Mouse (Mus musculus): ENCODE results near the gene Gm20388.

- TF ChIP-seq POLR2A (IDR thresholded peaks at IDR 0.05; ENCODE audit: extremely low read depth, insufficient read depth, low read length): no peak
- no peak for TF ChIP-seq CTCF (IDR thresholded peaks at IDR 0.05; ENCODE audit: extremely low read depth, insufficient read depth, low read length)
Measured at GRCm38 (mm10) chr8:120743149-120743897, 832.7 kb downstream of the Gm20388 start.

All from cortical plate, adult 2 months (tissue).